Mouse (Mus musculus) macrophage (primary cell): ENCODE results near the gene Tex101. TPM values are rescaled to one million over a fixed set of nuclear protein-coding genes. Genes with fewer than 3 reads are reported as not detected.
"Not testable (repeated sequence)": the region's sequence is repeated elsewhere in the genome, so short reads cannot be mapped to it uniquely, and the experiment has no call there.

ENCODE experiments used
- H3K27ac ChIP-seq: fragments of 350-480 bp; formaldehyde crosslinking; 2 replicates; pipeline ENCODE4 v1.9.0; 2021
- H3K36me3 ChIP-seq: fragments of 350-480 bp; formaldehyde crosslinking; 2 replicates; pipeline ENCODE4 v1.9.0; 2021; ENCODE audit errors: inconsistent target
- H3K4me3 ChIP-seq: fragments of 350-480 bp; formaldehyde crosslinking; 2 replicates; pipeline ENCODE4 v1.9.0; 2021; ENCODE audit errors: inconsistent target
- H3K79me2 ChIP-seq: fragments of 350-480 bp; formaldehyde crosslinking; 2 replicates; pipeline ENCODE4 v1.9.0; 2021; ENCODE audit errors: inconsistent target
- WGBS: methylation state at CpG from one replicate; pipeline ENCODE4 v1.1.7; 2026; ENCODE audit warnings: inconsistent platforms; ENCODE audit not compliant: missing documents; 5-methylcytosine and 5-hydroxymethylcytosine counted together
- polyA plus RNA-seq: library from polyadenylated mRNA; stranded (reverse); fragments of 250-400 nt; gene quantifications from 3 replicates; pipeline ENCODE4 v1.2.4, GENCODE M21; 2018; ENCODE audit warnings: inconsistent platforms

Gene Tex101
- polyA plus RNA-seq, 1 experiment from 2014 or later, result not detected

DNA sequence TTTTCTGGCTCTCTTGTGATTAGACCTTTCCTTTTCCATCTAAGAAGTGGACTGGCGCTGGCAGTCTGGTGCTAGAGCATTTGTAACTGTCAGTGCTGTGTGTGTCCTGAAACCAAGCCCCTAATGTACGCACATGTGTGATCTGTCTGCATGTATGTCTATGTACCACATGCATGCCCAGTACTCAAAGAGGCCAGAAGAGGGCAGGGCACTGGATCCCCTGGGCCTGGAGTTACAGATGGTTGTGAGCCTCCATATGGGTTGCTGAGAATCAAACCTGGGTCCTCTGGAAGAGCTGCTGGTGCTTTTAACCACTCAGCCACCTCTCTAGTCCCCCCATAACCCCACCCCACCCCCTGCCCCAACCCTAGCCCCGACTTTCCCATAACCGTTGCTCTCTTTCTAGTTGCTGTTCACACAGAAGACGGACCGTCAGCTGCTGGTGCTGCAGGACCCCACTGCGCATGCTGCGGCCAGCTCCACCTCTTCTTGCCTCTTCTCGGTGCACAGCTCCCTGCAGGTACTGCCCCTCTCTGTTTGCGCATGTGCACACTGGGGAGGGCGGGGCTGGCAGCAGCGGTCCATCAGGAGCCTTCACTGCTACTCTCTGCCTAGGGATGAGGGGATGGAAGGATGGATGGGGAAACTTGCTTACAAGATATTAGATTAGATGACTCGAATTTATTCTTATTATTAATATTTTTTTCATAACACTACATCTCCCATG lies 56.6 kb downstream of the Tex101 start:
- Histone ChIP-seq H3K27ac (no peak overlapping the region), H3K36me3 (peaks cover 40% of the 10 kb centered on the region), H3K4me3 (no peak overlapping the region), H3K79me2 (no peaks in the 10 kb centered on the region)
- WGBS, result 93% methylated on average over 12 of the region's 13 CpGs

DNA sequence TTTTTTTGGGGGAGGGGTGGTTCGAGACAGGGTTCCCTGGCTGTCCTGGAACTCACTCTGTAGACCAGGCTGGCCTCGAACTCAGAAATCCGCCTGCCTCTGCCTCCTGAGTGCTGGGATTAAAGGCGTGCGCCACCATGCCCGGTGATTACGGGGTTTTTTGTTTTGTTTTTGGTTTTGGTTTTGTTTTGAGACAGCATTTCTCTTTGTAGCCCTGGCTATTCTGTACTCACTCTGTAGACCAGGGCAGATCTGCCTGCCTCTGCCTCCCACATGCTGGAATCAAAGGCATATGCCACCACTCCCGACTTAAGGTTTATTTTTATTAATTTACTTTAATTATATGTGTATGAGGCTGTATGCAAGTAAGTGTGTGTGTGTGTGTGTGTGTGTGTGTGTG lies 58.1 kb downstream of the Tex101 start:
- H3K36me3 ChIP-seq, result peaks cover 27% of the 10 kb centered on the region
- H3K4me3 ChIP-seq, H3K27ac ChIP-seq, H3K79me2 ChIP-seq: not testable (repeated sequence)
- 85% methylated on average over 7 of the region's 8 CpGs for WGBS

Other genes with a start within 250 kb of the Tex101 start
- not detected in 3 replicates for gene Irgc1, start 224.4 kb downstream of the Tex101 start, polyA plus RNA-seq
- 37.1 to 79.3 TPM (median 71.4 TPM) in 3 replicates for gene Plaur, start 214.2 kb downstream of the Tex101 start, polyA plus RNA-seq
- not detected in 3 replicates for gene Cadm4, start 194.7 kb downstream of the Tex101 start, polyA plus RNA-seq
- 0.60 to 3.0 TPM (median 0.77 TPM) in 3 replicates for gene Zfp428, start 169.7 kb downstream of the Tex101 start, polyA plus RNA-seq
- not detected in 3 replicates for gene AC161166.1, start 164.2 kb downstream of the Tex101 start, polyA plus RNA-seq
- gene Irgq, start 146.0 kb downstream of the Tex101 start, polyA plus RNA-seq, result 6.1 to 11.9 TPM (median 11.5 TPM) in 3 replicates
- not detected in 3 replicates for gene Pinlyp, start 130.6 kb downstream of the Tex101 start, polyA plus RNA-seq
- gene Xrcc1, start 130.4 kb downstream of the Tex101 start, polyA plus RNA-seq, result 26.7 to 70.1 TPM (median 46.9 TPM) in 3 replicates
- 20.8 to 29.7 TPM (median 27.4 TPM) in 3 replicates for gene Ethe1, start 89.1 kb downstream of the Tex101 start, polyA plus RNA-seq
- gene Zfp575, start 89.0 kb downstream of the Tex101 start, polyA plus RNA-seq, result 0.10 TPM in 1 of 3 replicates, not detected in the others
- gene Phldb3, start 65.9 kb downstream of the Tex101 start, polyA plus RNA-seq, result 3.0 to 4.3 TPM (median 4.0 TPM) in 3 replicates
- gene Lypd3, start 40.1 kb downstream of the Tex101 start, polyA plus RNA-seq, result not detected in 3 replicates
- not detected in 3 replicates for gene BC049730, start 32.6 kb upstream of the Tex101 start, polyA plus RNA-seq
- gene Gm4763, start 50.2 kb upstream of the Tex101 start, polyA plus RNA-seq, result not detected in 3 replicates
- gene Cd177, start 83.6 kb upstream of the Tex101 start, polyA plus RNA-seq, result 0.22 to 0.49 TPM (median 0.33 TPM) in 3 replicates
- 0.85 TPM in 1 of 3 replicates, not detected in the others for gene Ceacam10, start 100.5 kb upstream of the Tex101 start, polyA plus RNA-seq
- gene Gm9844, start 185.5 kb upstream of the Tex101 start, polyA plus RNA-seq, result 6.8 to 9.9 TPM (median 7.1 TPM) in 3 replicates
- not detected in 3 replicates for gene Lypd4, start 193.3 kb upstream of the Tex101 start, polyA plus RNA-seq
- not detected in 3 replicates for gene Dmrtc2, start 193.4 kb upstream of the Tex101 start, polyA plus RNA-seq
- gene Rps19, start 207.7 kb upstream of the Tex101 start, polyA plus RNA-seq, result 136 to 976 TPM (median 876 TPM) in 3 replicates
- gene Cd79a, start 220.7 kb upstream of the Tex101 start, polyA plus RNA-seq, result 0.44 TPM in 1 of 3 replicates, not detected in the others
- 54.7 to 102 TPM (median 79.9 TPM) in 3 replicates for gene Arhgef1, start 226.2 kb upstream of the Tex101 start, polyA plus RNA-seq